Mouse (Mus musculus): Measurements from ENCODE around the gene Mpzl2. TPM values are rescaled to one million over a fixed set of nuclear protein-coding genes. Genes with fewer than 3 reads are reported as not detected.
"Not testable (repeated sequence)": the region's sequence is repeated elsewhere in the genome, so short reads cannot be mapped to it uniquely, and the experiment has no call there.

The Mpzl2 gene
- total RNA-seq, 2 experiments from 2014 or later = 1.2 to 1.9 TPM

DNA sequence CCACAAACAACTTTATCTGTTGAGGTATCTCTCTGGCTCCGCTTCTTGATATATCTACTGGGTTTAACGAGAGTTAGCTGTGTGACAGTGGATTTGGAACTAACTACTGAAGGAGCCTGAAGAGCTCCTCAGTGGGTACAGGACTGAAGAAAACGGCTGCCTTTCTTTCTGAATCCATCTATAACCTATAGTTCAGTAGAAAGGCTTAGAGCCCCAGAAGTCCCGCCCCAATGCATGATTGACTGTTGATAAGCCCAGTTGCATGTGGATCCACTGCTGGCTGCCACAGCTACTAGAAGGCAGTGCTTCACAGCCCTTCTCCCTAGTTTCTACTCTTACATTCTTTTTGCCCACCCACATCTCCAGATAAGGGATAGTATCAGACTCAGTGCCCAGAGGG, 29.1 kb upstream of the Mpzl2 start:
- intact Hi-C loops (cut with DNase I) = no loop called here
- Histone ChIP-seq H3K27ac (no peak overlapping the region), H3K4me3 (no peak overlapping the region)
- no peak for DNase-seq (ENCODE audit: extremely low spot score in 1 of 2, low spot score in 2 of 2)
- no peak for TF ChIP-seq CTCF (IDR thresholded peaks at IDR 0.05)

DNA sequence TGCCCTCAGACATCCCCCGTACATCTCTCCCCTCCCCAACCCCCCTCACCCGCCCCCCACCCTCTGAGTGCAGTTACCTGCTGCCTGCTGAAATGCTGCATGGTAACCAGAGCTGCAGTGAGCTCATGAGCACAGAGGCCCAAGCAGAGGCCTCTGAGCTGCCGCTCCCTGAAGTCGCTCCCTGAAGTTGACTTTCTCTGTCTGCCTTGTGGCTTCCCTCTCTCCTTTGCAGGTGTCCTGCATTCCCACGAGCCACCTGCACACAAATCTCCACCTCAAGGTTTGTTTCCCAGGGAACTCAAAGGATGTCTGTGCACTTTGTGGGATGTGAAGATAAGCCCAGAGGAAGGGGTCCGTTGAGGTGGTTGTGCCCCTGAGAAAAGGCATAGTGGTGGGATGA, 28.3 kb upstream of the Mpzl2 start:
- intact Hi-C loops (cut with DNase I) = no loop called here
- Histone ChIP-seq H3K27ac (no peak overlapping the region), H3K4me3 (no peak overlapping the region)
- no peak for TF ChIP-seq CTCF (IDR thresholded peaks at IDR 0.05)
- no peak for DNase-seq (ENCODE audit: extremely low spot score in 1 of 2, low spot score in 2 of 2)

DNA sequence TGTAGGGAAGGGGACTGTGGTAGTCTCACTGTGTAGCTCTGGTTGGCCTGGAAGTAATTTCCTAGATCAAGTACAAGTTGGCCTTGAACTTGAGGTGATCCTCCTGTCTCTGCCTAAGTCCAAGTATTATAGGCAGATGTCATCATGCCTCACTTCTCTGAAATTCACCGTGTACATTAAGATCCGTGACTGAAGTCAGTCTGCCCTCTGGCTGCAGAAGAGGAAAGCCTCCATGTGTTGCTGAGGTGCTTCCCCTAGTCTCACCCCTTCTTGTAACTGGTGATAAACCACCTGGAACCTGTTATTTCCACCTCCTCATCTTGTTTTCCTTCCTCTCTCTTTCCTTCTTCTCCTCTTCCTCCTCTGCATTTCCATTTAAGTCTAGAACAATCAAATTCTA, 24.7 kb upstream of the Mpzl2 start:
- Histone ChIP-seq H3K27ac (no peak overlapping the region), H3K4me3 (no peak overlapping the region)
- DNase-seq (ENCODE audit: extremely low spot score in 1 of 2, low spot score in 2 of 2) = no peak
- no peak for TF ChIP-seq CTCF (IDR thresholded peaks at IDR 0.05)
- intact Hi-C loops (cut with DNase I) = no loop called here

DNA sequence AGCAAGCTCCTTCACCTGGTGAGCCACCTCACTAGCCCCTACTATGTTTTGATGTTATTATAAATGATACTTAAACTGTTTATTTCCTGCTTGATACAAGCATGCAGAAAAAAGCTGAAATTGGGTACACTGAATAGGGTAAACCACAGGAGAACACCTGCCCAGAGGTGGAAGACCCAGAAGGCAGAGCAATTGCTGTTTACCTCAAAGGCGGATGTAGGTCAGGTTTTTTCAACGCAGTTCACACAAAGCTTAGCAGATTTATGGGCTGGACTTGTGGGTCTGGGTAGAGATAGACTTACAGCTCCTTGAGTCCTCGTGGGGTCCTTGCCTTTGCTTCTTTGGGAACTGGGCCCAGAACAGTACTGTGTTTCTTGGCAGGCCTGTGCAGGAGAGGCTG, 23.8 kb upstream of the Mpzl2 start:
- intact Hi-C loops (cut with DNase I) = no loop called here
- no peak overlapping the region for H3K4me3 ChIP-seq
- no peak overlapping the region for H3K27ac ChIP-seq
- no peak for DNase-seq (ENCODE audit: extremely low spot score in 1 of 2, low spot score in 2 of 2)
- TF ChIP-seq CTCF (IDR thresholded peaks at IDR 0.05) = no peak

DNA sequence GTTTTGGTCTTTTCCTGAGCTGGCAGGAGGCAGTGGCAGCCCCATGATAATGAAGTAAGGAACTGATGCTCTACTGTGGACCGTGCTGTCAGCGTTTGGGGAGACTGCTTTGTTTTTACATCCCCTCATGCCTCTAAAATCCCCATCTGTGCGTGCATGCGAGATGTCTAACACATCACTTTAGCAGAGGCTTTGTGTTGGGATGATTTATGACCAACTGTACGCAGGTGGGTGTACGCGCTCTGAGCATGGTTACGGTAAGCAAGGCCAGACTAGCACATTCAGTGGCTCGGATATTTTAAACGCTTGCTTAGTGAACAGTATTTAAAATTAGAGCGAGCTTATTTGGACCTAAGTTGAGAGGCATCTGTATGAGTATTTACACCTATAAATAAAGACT, 21.6 kb upstream of the Mpzl2 start:
- DNase-seq (ENCODE audit: extremely low spot score in 1 of 2, low spot score in 2 of 2) = peak in 1 of 2 experiments; percentile 12

DNA sequence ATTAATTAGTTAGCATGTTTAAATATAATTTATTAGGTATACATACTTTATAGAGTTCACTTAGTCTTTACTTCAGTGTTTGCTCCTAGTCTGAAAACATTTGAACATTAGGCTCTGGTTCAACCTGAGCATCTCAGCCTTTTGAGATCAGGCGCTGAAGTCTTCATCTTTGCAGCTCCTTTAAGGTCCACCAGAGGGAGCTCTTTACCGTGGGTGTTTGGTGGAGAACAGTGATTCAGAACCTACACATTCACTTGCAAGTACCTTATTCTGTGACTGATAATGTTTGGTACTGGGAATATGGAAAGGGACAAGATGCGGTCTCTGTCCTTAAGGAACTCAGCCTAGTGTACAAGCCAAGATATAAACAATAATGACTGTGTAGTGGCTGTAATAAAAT, 16.8 kb upstream of the Mpzl2 start:
- DNase-seq (ENCODE audit: extremely low spot score in 1 of 2, low spot score in 2 of 2) = peak; percentile 43 to 58
- H3K27ac ChIP-seq = no peak overlapping the region
- no peak overlapping the region for H3K4me3 ChIP-seq
- peak; percentile 82 for TF ChIP-seq CTCF (IDR thresholded peaks at IDR 0.05)
- intact Hi-C loops (cut with DNase I) = loop anchor here (1.0 kb wide), 1 partner anchor 124 kb away; no protein-coding TSS in a partner anchor

More for the DNA sequence above, 21.6 kb upstream of the Mpzl2 start:
- Histone ChIP-seq H3K4me3 (no peak overlapping the region), H3K27ac (no peak overlapping the region)
- intact Hi-C loops (cut with DNase I) = no loop called here
- no peak for TF ChIP-seq CTCF (IDR thresholded peaks at IDR 0.05)

DNA sequence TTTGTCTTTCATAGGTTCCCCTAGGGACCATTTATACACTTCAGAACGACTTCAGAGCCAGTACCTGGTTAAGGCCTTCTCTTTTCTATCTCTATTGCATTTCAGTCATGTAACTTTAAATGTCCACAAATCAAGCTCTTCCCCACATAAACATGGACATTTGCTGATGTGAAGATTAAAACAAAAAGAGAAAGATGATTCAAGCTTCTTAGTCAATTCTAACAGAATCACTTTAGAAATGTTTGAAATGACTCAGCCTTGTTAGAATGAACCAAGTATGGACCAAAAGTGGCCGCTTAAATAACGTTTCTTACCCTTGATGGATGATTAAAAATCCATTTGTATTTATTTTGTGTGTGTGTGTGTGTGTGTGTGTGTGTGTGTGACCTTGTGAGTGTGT, 16.0 kb upstream of the Mpzl2 start:
- no peak for TF ChIP-seq CTCF (IDR thresholded peaks at IDR 0.05)

DNA sequence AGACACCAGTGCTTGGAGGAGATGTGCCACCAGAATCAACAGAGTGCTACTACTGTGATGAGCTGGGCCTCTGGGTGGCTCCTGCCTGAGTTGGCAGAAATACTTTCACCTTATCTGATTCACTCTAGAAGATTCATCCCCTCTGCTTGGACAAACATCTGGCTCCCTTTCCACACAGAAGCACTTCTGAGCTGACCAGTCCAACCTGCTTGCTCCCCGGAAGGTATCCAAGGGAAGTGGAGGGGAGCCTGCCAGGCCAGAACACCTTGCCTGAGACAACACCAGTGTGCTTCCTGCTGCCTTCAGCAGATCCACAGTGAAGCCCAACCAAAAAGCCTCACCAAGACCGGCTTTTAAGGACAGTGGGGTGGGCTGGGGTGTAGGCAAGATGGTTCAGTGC, 15.4 kb upstream of the Mpzl2 start:
- no peak for DNase-seq (ENCODE audit: extremely low spot score in 1 of 2, low spot score in 2 of 2)
- intact Hi-C loops (cut with DNase I) = no loop called here
- TF ChIP-seq CTCF (IDR thresholded peaks at IDR 0.05) = no peak

More for the DNA sequence above, 16.0 kb upstream of the Mpzl2 start:
- intact Hi-C loops (cut with DNase I) = loop anchor here (1.0 kb wide), 1 partner anchor 123 kb away; no protein-coding TSS in a partner anchor
- Histone ChIP-seq H3K4me3 (no peak overlapping the region), H3K27ac (no peak overlapping the region)
- no peak for DNase-seq (ENCODE audit: extremely low spot score in 1 of 2, low spot score in 2 of 2)

DNA sequence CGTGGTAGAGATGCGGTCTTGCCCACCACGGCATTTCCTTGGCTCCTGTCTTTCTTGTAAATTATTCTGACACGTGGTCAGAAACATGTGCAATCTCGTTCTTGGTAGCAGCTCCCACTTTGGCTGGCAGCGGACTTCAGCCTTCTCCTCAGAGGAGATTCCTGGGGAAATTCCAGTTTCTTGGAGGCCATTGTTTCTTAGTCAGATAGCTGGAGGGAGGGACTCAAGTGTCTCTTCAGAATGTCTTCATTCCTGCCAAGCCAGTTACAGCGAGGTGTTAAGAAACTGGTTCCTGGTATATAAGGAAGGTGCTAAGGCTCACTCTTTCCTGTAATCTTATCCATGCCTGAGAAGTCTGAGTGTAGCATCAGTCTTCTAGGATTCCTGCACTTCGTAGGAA, 12.2 kb upstream of the Mpzl2 start:
- no peak for DNase-seq (ENCODE audit: extremely low spot score in 1 of 2, low spot score in 2 of 2)
- intact Hi-C loops (cut with DNase I) = no loop called here
- H3K27ac ChIP-seq = no peak overlapping the region

More for the DNA sequence above, 15.4 kb upstream of the Mpzl2 start:
- Histone ChIP-seq H3K4me3 (no peak overlapping the region), H3K27ac (no peak overlapping the region)

DNA sequence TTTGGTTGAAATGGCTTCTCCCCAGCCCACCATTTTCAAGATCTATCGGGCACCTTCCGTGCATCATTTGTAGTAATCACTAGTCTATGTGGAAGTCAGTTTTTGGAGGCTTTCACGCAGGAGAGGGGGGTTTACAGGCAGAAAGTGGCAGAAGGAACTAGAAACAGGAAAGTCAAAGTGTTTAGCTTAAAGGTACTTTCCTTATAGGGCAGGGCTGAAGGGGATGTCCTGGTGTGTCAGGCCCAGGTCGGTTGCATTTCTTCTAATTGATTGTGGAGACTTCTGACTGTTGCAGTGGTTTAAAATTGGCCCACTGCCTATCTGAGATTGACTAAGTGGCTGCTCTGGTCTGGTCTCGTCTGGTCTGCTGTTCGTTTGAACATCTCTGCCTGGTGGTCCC, 9.3 kb upstream of the Mpzl2 start:
- DNase-seq (ENCODE audit: extremely low spot score in 1 of 2, low spot score in 2 of 2) = no peak

More for the DNA sequence above, 12.2 kb upstream of the Mpzl2 start:
- H3K4me3 ChIP-seq = no peak overlapping the region
- no peak for TF ChIP-seq CTCF (IDR thresholded peaks at IDR 0.05)

DNA sequence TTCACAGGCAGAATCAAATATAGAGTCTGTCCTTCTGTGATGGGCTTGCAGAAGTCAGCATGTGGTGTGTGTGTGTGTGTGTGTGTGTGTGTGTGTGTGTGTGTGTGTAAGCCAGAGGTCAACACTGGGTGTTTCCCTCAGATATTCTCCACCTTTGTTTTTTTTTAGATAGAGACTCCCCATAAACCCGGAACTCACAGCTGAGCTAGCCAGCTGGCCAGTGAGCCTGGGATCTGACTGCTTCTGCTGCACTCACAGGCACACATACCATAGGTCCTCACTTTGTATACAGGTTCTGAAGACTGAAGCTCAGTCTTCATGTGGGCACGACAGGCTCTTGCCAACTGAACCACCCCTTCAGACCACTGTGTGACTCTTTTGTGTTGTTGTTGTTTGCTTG, 7.3 kb upstream of the Mpzl2 start:
- no peak for TF ChIP-seq CTCF (IDR thresholded peaks at IDR 0.05)
- intact Hi-C loops (cut with DNase I) = no loop called here
- Histone ChIP-seq H3K4me3 (no peak overlapping the region), H3K27ac (no peak overlapping the region)
- DNase-seq (ENCODE audit: extremely low spot score in 1 of 2, low spot score in 2 of 2) = no peak

More for the DNA sequence above, 9.3 kb upstream of the Mpzl2 start:
- no peak overlapping the region for H3K4me3 ChIP-seq
- no peak for TF ChIP-seq CTCF (IDR thresholded peaks at IDR 0.05)
- H3K27ac ChIP-seq = no peak overlapping the region
- intact Hi-C loops (cut with DNase I) = no loop called here

DNA sequence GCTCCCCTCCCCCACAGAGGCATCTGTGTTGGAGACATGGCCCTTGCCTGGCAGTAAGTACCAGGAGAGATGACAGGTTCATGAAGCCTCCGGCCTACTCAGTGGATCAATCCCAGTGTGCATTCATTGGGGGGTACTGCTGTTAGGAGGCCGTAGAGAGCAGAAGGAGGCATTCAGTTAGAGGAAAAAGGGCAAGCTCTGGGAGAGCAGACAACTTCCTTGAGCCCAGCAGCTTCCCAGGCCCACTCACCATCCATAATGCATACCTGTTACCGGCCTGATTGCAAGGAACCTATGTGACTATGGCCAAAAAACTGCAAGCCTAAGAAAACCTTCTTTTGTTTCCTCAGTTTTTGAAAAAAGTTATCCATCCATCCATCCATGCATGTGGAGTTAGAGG, 5.1 kb upstream of the Mpzl2 start:
- no peak for DNase-seq (ENCODE audit: extremely low spot score in 1 of 2, low spot score in 2 of 2)
- intact Hi-C loops (cut with DNase I) = no loop called here
- TF ChIP-seq CTCF (IDR thresholded peaks at IDR 0.05) = no peak
- no peak overlapping the region for H3K27ac ChIP-seq
- H3K4me3 ChIP-seq = no peak overlapping the region

DNA sequence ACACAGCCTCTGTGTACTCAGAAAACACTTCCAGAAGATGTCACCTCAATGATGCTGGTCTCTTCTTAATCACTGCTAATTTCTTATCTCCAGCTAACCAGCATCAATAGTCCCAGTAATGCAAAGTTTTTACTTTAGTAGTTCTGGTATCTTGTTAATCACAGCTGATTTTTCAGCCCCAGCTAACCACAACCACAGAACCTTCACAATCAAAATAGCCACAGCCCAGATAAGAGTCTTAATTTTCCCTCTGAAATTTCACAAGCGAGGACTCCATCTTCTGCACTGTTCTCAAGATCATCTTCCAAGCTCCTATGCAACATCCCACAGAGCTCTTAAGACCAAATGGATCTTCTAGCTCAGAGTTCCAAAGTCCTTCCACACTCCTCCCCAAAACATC, 1.8 kb upstream of the Mpzl2 start:
- intact Hi-C loops (cut with DNase I); H3K27ac ChIP-seq; DNase-seq (ENCODE audit: extremely low spot score in 1 of 2, low spot score in 2 of 2); H3K4me3 ChIP-seq: not testable (repeated sequence)
